Mouse (Mus musculus): ENCODE results near the gene Rnf186. TPM values are rescaled to one million over a fixed set of nuclear protein-coding genes. Genes with fewer than 3 reads are reported as not detected.

Gene Rnf186
- polyA plus RNA-seq, 1 experiment: 461 TPM

DNA sequence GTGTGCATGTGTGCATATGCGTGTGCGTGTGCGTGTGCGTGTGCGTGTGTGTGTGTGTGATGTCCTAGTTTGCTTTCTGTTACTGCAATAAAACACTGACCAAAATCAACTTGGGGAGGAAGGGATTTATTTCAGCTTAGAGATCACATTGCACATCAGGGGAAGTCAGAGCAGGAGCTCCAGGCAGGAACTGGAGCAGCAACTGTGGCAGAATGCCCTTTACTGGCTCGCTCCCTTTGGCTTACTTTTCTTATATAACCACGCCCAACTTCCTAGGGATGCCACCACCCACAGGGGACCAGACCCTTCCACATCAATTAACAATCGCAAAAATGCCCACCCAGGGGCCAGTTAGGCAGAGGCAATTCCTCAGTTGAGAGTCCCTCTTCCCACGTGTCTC, 8.3 kb upstream of the Rnf186 start:
- Histone ChIP-seq H3K36me3 (ENCODE audit: control insufficient read depth, insufficient read depth, low read length) (no peaks in the 10 kb centered on the region), H3K4me1 (ENCODE audit: control insufficient read depth, insufficient read depth, insufficient read length, low read length) (no peaks in the 10 kb centered on the region), H3K4me3 (ENCODE audit: low read depth, low read length) (no peak overlapping the region), H3K27ac (ENCODE audit: insufficient read depth, low read depth, low read length) (no peak overlapping the region), H3K27me3 (ENCODE audit: control insufficient read depth, insufficient read depth, low read length) (no peaks in the 10 kb centered on the region)
- no peak for TF ChIP-seq CTCF (IDR thresholded peaks at IDR 0.05; ENCODE audit: extremely low read depth, insufficient read length, insufficient replicate concordance, low read depth, low read length)
- no peak for TF ChIP-seq POLR2A (IDR thresholded peaks at IDR 0.05; ENCODE audit: low read depth, low read length)
- WGBS: 88% methylated on average over 9 of the region's 9 CpGs

DNA sequence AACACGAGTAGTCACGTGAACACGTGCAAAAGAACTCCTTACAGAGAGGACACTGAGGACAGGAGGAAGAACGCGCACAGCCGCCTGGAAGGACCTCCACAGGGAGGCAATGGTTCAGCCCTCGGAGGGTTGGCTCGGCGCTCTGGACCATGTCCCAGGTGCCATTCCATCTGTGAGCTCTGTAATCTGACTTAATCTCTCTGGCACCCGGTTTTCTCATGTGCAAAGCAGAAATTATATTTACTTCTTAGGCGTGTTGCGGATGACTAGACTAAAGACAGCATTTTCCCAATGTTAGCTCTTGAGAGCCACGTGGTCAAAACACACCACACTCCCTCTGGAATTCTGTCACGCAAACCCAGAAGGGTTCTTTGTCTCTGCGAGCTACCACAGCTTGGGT, 7.8 kb upstream of the Rnf186 start:
- Histone ChIP-seq H3K4me3 (ENCODE audit: low read depth, low read length) (no peak overlapping the region), H3K36me3 (ENCODE audit: control insufficient read depth, insufficient read depth, low read length) (no peaks in the 10 kb centered on the region), H3K27ac (ENCODE audit: insufficient read depth, low read depth, low read length) (no peak overlapping the region), H3K27me3 (ENCODE audit: control insufficient read depth, insufficient read depth, low read length) (no peaks in the 10 kb centered on the region), H3K4me1 (ENCODE audit: control insufficient read depth, insufficient read depth, insufficient read length, low read length) (no peaks in the 10 kb centered on the region)
- 77% methylated on average over 15 of the region's 15 CpGs for WGBS
- TF ChIP-seq POLR2A (IDR thresholded peaks at IDR 0.05; ENCODE audit: low read depth, low read length): no peak
- TF ChIP-seq CTCF (IDR thresholded peaks at IDR 0.05; ENCODE audit: extremely low read depth, insufficient read length, insufficient replicate concordance, low read depth, low read length): no peak

GRCm38 (mm10) chr4:138959926-138960325, 7.0 kb upstream of the Rnf186 start:
- WGBS: 79% methylated on average over 7 of the region's 7 CpGs
- TF ChIP-seq POLR2A (IDR thresholded peaks at IDR 0.05; ENCODE audit: low read depth, low read length) (no peak), CTCF (IDR thresholded peaks at IDR 0.05; ENCODE audit: extremely low read depth, insufficient read length, insufficient replicate concordance, low read depth, low read length) (no peak)
- Histone ChIP-seq H3K4me3 (ENCODE audit: low read depth, low read length) (no peak overlapping the region), H3K27me3 (ENCODE audit: control insufficient read depth, insufficient read depth, low read length) (no peaks in the 10 kb centered on the region), H3K36me3 (ENCODE audit: control insufficient read depth, insufficient read depth, low read length) (no peaks in the 10 kb centered on the region), H3K27ac (ENCODE audit: insufficient read depth, low read depth, low read length) (no peak overlapping the region), H3K4me1 (ENCODE audit: control insufficient read depth, insufficient read depth, insufficient read length, low read length) (no peaks in the 10 kb centered on the region)

DNA sequence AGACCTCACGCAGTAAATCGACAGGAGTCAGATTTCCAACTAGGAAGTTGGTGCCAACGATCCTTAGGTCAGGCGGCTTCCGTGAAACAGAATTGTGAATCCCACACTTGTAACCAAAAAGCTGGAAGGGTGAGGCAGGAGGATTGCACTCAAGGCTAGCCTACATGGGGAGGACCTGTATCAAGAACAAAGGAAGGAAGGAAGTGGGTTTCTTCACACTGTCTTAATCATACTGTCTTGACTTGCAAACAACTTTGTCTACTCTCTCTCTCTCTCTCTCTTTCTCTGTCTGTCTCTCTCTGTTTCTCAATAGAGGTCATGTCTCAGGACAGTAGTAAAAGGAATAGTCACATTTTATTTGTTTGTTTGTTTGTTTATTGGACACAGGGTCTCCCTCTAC, 4.2 kb upstream of the Rnf186 start:
- H3K4me1 ChIP-seq (ENCODE audit: control insufficient read depth, insufficient read depth, insufficient read length, low read length): peaks cover 5% of the 10 kb centered on the region; the same call in 1 of the 2 replicates
- H3K4me3 ChIP-seq (ENCODE audit: low read depth, low read length): no peak overlapping the region
- H3K27ac ChIP-seq (ENCODE audit: insufficient read depth, low read depth, low read length): no peak overlapping the region
- TF ChIP-seq CTCF (IDR thresholded peaks at IDR 0.05; ENCODE audit: extremely low read depth, insufficient read length, insufficient replicate concordance, low read depth, low read length) (no peak), POLR2A (IDR thresholded peaks at IDR 0.05; ENCODE audit: low read depth, low read length) (no peak)
- 78% methylated on average over 5 of the region's 5 CpGs for WGBS
- no peaks in the 10 kb centered on the region for H3K36me3 ChIP-seq (ENCODE audit: control insufficient read depth, insufficient read depth, low read length)
- no peaks in the 10 kb centered on the region for H3K27me3 ChIP-seq (ENCODE audit: control insufficient read depth, insufficient read depth, low read length)

DNA sequence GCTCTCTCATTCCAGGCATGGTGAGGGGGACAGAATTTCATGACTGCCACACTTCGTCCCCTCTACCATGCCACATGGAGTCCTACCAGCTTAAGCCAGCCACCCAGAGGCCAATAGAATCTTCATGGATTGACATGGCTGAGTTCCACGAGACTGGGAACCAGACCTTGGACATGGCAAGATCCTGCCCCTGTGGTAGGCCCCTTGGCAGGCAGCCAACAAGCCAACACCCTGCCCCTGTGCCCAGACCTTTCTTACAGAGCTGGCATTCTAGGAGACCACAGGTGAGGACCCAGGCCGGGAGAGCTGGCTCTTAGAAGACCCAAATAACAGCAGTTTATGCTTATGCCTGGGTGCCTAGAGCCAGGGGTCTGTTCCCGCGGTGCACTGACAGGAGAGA, 1.0 kb upstream of the Rnf186 start:
- Histone ChIP-seq H3K27ac (ENCODE audit: insufficient read depth, low read depth, low read length) (peak overlapping the region; percentile 93), H3K4me1 (ENCODE audit: control insufficient read depth, insufficient read depth, insufficient read length, low read length) (peaks cover 9% of the 10 kb centered on the region; the same call in 1 of the 2 replicates), H3K36me3 (ENCODE audit: control insufficient read depth, insufficient read depth, low read length) (no peaks in the 10 kb centered on the region; the same call in 1 of the 2 replicates), H3K4me3 (ENCODE audit: low read depth, low read length) (peak overlapping the region; percentile 38; the same call in 1 of the 2 replicates), H3K27me3 (ENCODE audit: control insufficient read depth, insufficient read depth, low read length) (no peaks in the 10 kb centered on the region)
- 21% methylated on average over 5 of the region's 5 CpGs for WGBS
- TF ChIP-seq CTCF (IDR thresholded peaks at IDR 0.05; ENCODE audit: extremely low read depth, insufficient read length, insufficient replicate concordance, low read depth, low read length) (no peak), POLR2A (IDR thresholded peaks at IDR 0.05; ENCODE audit: low read depth, low read length) (no peak)

- H3K4me3 ChIP-seq (ENCODE audit: low read depth, low read length): peak overlapping the region; percentile 77
Observed at GRCm38 (mm10) chr4:138967485-138967884, 573 bp downstream of the Rnf186 start.

DNA sequence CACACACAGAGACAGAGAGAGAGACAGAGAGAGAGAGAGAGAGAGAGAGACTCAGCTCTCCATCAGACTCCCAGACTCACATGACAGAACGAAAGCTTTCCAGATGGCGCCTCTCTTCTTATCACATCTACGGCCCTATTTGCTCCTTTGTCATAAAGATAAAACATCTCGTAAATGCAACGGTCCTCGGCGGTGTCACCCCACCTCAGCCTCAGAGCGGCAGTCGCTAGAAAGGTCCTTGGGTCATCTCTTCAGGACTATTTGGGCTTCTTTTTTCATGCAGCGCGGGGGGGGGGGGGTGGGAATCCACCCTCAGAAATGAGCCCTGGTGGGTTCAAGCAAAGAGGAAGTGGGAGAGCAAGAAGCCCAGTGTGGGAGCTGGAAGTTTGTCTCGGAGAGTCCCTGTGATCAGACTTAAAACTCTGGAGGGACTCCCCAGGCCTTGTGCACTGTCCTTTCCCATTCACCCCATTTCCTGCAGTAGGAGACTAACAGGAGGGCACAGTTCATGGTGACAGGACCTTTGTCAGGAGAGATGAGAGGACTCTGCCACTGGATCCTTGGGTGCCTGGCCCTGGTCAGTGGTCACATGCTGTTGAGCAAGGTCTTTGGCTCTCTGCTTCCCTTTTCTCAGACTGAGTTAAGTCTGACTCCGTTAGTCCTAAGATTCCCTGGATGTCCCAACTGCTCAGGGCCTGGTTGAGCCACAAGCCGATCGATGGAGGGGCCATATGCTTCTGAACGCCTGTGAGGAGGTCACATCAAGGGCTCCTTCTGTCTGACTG, 2.1 kb downstream of the Rnf186 start:
- WGBS: 19% methylated on average over 16 of the region's 16 CpGs
- TF ChIP-seq CTCF (IDR thresholded peaks at IDR 0.05; ENCODE audit: extremely low read depth, insufficient read length, insufficient replicate concordance, low read depth, low read length) (no peak), POLR2A (IDR thresholded peaks at IDR 0.05; ENCODE audit: low read depth, low read length) (no peak)
- peak overlapping the region; percentile 77 for H3K4me3 ChIP-seq (ENCODE audit: low read depth, low read length)

More at GRCm38 (mm10) chr4:138967485-138967884, 573 bp downstream of the Rnf186 start:
- no peaks in the 10 kb centered on the region for H3K27me3 ChIP-seq (ENCODE audit: control insufficient read depth, insufficient read depth, low read length)
- H3K36me3 ChIP-seq (ENCODE audit: control insufficient read depth, insufficient read depth, low read length): no peaks in the 10 kb centered on the region; the same call in 1 of the 2 replicates
- 34% methylated on average over 15 of the region's 15 CpGs for WGBS
- H3K4me1 ChIP-seq (ENCODE audit: control insufficient read depth, insufficient read depth, insufficient read length, low read length): peaks cover 15% of the 10 kb centered on the region; the same call in 1 of the 2 replicates
- TF ChIP-seq CTCF (IDR thresholded peaks at IDR 0.05; ENCODE audit: extremely low read depth, insufficient read length, insufficient replicate concordance, low read depth, low read length) (no peak), POLR2A (IDR thresholded peaks at IDR 0.05; ENCODE audit: low read depth, low read length) (no peak)
- H3K27ac ChIP-seq (ENCODE audit: insufficient read depth, low read depth, low read length): peak overlapping the region; percentile 94

More for the DNA sequence above, 2.1 kb downstream of the Rnf186 start:
- Histone ChIP-seq H3K36me3 (ENCODE audit: control insufficient read depth, insufficient read depth, low read length) (no peaks in the 10 kb centered on the region; the same call in 1 of the 2 replicates), H3K27me3 (ENCODE audit: control insufficient read depth, insufficient read depth, low read length) (no peaks in the 10 kb centered on the region), H3K4me1 (ENCODE audit: control insufficient read depth, insufficient read depth, insufficient read length, low read length) (peaks cover 18% of the 10 kb centered on the region; the same call in 1 of the 2 replicates), H3K27ac (ENCODE audit: insufficient read depth, low read depth, low read length) (peak overlapping the region; percentile 94)

All from small intestine, adult 2 months (tissue).